Mouse (Mus musculus): ENCODE measurements at regions not wholly inside any gene's neighbourhood (a gene's known extent, or its start where the extent isn't known, plus 50 kb on each side); places are given as distances from the start of the nearest gene placed in this dataset.

- no peak overlapping the region for H3K4me2 ChIP-seq (replicated peaks; ENCODE audit: low read depth)
- H3K27me3 ChIP-seq (replicated peaks; ENCODE audit: control insufficient read depth, insufficient read depth, low read length): no peaks in the 10 kb centered on the region
- no peak overlapping the region for H3K4me3 ChIP-seq (ENCODE audit: low read depth, low read length)
- no peaks in the 10 kb centered on the region for H3K36me3 ChIP-seq (ENCODE audit: control insufficient read depth, insufficient read depth)
- ATAC-seq: no peak
- H3K9ac ChIP-seq (ENCODE audit: low read depth, low read length): no peak overlapping the region
- H3K4me1 ChIP-seq (replicated peaks; ENCODE audit: control insufficient read depth, insufficient read depth, low read length): no peaks in the 10 kb centered on the region
- 78% methylated on average over 4 of the region's 4 CpGs for WGBS
- H3K9me3 ChIP-seq (ENCODE audit: control insufficient read depth): no peaks in the 10 kb centered on the region
- TF ChIP-seq CTCF (IDR thresholded peaks at IDR 0.05; ENCODE audit: low read depth): no peak
- no peak overlapping the region for H3K27ac ChIP-seq (ENCODE audit: low read depth, low read length)
Observed at GRCm38 (mm10) chr5:75523041-75523678, 51.6 kb upstream of the Kit start.

All from intestine, postnatal 0 days (tissue).